Mouse (Mus musculus): ENCODE results near the gene Cpt1b. TPM values are rescaled to one million over a fixed set of nuclear protein-coding genes. Genes with fewer than 3 reads are reported as not detected.

Gene Cpt1b
- total RNA-seq, 4 experiments from 2014 or later: 1.5 to 3.7 (median 2.8) TPM

- DNase-seq (ENCODE audit: low spot score in 2 of 2): no peak
Observed at GRCm38 (mm10) chr15:89384617-89385016, 41.0 kb downstream of the Cpt1b start, which contains the start of gene Klhdc7b. TSS of gene Klhdc7b (plus strand) at chr15:89384917.

GRCm38 (mm10) chr15:89379429-89379828 lies 46.2 kb downstream of the Cpt1b start:
- DNase-seq (ENCODE audit: low spot score in 2 of 2): no peak

DNA sequence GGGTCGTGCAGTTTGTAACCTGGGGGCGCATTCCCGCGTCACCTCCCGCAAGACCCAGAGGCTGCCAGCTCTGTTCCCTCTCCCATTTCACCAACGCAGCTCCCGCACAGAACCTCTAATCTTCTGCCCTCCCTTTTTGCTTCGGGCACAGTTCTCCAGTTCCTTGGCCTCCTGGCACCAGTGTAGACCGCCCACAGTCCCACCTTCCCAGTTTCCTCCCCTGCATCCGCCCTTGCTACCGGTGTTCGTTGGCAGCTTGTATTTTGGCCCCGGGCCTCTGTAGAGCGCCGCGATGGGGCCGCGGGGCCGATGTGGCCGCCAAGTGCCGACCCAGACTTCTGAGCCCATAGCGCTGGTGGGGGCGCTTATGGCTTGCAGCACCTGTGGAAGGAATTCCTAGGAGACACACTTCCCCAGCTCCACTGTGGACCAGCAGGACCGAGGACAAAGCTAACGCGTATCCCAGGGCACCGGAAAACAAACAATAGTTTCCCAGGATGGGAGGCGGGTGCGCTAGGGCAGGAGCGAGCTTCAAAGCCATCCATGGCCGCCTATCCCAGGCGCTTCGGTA lies 46.7 kb downstream of the Cpt1b start, which contains the start of gene Odf3b:
TSS of gene Odf3b (minus strand) at position 452 of the 571 bp plus-strand sequence.
- DNase-seq (ENCODE audit: low spot score in 2 of 2): no peak

GRCm38 (mm10) chr15:89377938-89378828 lies 47.5 kb downstream of the Cpt1b start:
- no peak for DNase-seq (ENCODE audit: low spot score in 2 of 2)

GRCm38 (mm10) chr15:89377362-89377761 lies 48.3 kb downstream of the Cpt1b start:
- DNase-seq (ENCODE audit: low spot score in 2 of 2): no peak

- DNase-seq (ENCODE audit: low spot score in 2 of 2): no peak
Observed at GRCm38 (mm10) chr15:89376957-89377356, 48.7 kb downstream of the Cpt1b start, which contains the start of gene Tymp. TSS of gene Tymp (minus strand) at chr15:89377039.

GRCm38 (mm10) chr15:89376040-89376439 lies 49.6 kb downstream of the Cpt1b start:
- DNase-seq (ENCODE audit: low spot score in 2 of 2): no peak

DNA sequence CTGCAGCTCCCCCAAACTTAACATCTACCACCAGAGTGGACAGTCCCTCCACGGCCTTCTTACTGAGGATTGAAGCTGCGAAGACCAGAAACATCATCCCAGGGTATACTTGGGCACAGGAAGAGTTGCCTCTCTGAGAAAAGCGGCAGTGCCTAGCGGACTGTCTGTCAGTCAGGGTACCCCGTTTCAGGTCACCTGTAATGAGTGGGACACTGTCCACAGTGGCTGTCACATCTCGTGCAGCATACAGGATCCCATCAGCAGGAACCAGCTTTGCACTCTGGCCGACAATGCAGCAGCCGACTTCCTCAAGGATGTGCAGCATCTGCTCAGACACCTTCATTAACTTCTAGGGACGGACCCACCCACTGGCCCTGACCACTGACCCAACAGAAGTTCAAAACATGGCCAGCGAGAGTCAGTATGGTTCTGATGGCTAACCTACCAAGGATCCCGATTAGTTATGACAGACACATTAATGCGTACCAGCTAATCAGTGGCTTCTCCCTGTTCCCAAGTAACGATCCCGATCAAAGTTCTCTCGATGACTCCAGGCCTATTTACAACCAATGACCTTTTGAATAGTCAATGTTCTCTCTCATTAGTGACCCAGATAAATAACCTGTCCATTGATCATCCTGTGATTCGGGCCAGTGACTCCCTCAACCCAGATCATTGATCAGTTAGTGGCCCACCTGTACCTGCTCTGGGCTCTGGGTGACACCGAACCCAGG lies 50.7 kb downstream of the Cpt1b start:
- no peak for DNase-seq (ENCODE audit: low spot score in 2 of 2)

- no peak for DNase-seq (ENCODE audit: low spot score in 2 of 2)
Observed at GRCm38 (mm10) chr15:89374340-89374739, 51.3 kb downstream of the Cpt1b start.

- DNase-seq (ENCODE audit: low spot score in 2 of 2): peak; percentile 89 to 94
Observed at GRCm38 (mm10) chr15:89373762-89374248, 51.9 kb downstream of the Cpt1b start, which contains the start of gene Sco2. TSS of gene Sco2 (minus strand) at chr15:89373846.

DNA sequence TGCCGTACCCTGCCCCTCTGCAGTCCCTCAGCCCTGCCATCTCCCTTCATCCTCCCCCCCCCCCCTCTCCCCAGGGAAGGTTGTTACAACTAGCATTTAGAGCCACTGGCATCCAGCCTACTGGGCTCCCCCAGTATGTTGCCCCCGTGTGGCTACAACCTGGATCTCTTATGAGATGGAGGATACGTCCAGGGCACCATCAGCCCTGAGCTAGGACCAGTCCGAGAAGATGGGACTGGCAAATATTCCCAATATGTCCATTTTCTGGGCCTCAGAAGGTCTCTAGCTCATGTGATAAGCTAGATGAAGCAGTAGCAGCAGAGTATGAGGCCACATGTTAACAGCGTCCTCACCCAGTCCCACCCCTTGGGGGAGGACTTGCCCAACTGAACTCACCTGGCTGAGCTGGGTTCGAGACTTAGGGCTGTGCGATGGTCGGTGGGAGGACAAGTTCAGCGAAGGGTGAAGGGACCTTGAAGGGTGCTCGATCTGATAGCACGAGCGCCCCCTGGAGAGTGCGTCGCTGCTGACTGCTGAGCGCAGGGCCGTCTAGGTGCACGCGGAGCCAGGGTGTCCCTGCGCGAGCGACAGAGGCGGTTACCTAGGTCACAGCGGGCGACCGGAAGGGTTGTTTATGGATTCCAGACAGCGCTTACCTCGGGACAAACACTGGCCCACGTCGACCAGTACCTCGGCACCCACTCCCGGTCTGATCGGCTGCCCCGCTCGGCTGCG lies 52.5 kb downstream of the Cpt1b start:
- DNase-seq (ENCODE audit: low spot score in 2 of 2): peak; percentile 67 to 85

- no peak for DNase-seq (ENCODE audit: low spot score in 2 of 2)
Observed at GRCm38 (mm10) chr15:89372536-89372935, 53.1 kb downstream of the Cpt1b start.

DNA sequence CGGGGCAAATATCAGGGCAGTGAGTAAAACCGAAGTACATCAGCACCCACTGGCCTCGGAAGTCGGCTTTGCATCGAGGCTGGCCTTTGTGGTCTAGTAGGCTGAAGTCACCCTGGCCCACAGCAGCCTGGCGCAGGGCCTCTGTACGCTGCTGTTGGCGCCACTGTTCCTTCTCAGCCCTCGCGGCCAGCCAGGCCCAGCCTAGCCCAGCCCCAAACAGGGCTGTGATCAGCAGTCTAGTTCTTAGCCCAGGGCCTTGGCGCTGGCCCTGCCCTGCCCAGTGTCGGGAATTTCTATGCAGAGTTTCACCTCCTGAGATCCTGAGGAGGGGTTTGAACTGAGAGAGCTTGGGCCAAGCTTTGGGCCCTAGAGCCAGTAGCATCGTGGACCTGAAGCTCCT lies 53.6 kb downstream of the Cpt1b start:
- no peak for DNase-seq (ENCODE audit: low spot score in 2 of 2)

Other genes starting within 250 kb of the Cpt1b start
- gene Plxnb2, start 245.1 kb downstream of the Cpt1b start, total RNA-seq (2022): 10 to 100 TPM; 54.0 to 78.5 (median 67.5) TPM
- 10 to 100 TPM; 38.9 to 52.1 (median 45.1) TPM for gene Dennd6b, start 229.4 kb downstream of the Cpt1b start, total RNA-seq (2022)
- gene Ppp6r2, start 214.3 kb downstream of the Cpt1b start, total RNA-seq (2022): 100 to 1,000 TPM; 147 to 171 (median 157) TPM
- 100 to 1,000 TPM; 317 to 349 (median 325) TPM for gene Sbf1, start 110.6 kb downstream of the Cpt1b start, total RNA-seq (2022)
- gene Adm2, start 103.1 kb downstream of the Cpt1b start, total RNA-seq (2022): not detected
- gene Miox, start 91.5 kb downstream of the Cpt1b start, total RNA-seq (2022): not detected
- 10 to 100 TPM; 17.7 to 25.3 (median 21.2) TPM for gene Lmf2, start 70.2 kb downstream of the Cpt1b start, total RNA-seq (2022)
- gene Ncaph2, start 70.1 kb downstream of the Cpt1b start, total RNA-seq (2022): 100 to 1,000 TPM in 2 of 4 experiments, 10 to 100 TPM in 2; 92.2 to 107 (median 97.7) TPM
- gene Sco2, start 52.0 kb downstream of the Cpt1b start, total RNA-seq (2022): 10 to 100 TPM; 29.5 to 34.5 (median 33.1) TPM
- 1 to 10 TPM in 3 of 4 experiments, under 1 TPM in 1; 0.76 to 1.6 (median 1.2) TPM for gene Tymp, start 48.8 kb downstream of the Cpt1b start, total RNA-seq (2022)
- 1 to 10 TPM; 3.2 to 6.7 (median 3.9) TPM for gene Odf3b, start 46.6 kb downstream of the Cpt1b start, total RNA-seq (2022)
- gene Klhdc7b, start 40.9 kb downstream of the Cpt1b start, total RNA-seq (2022): 1 to 10 TPM in 1 of 4 experiments, under 1 TPM in 3; 0.31 to 1.7 (median 0.48) TPM
- gene Syce3, start 15.4 kb downstream of the Cpt1b start, total RNA-seq (2022): not detected
- 1 to 10 TPM; 2.6 to 3.4 (median 3.2) TPM for gene C730034F03Rik, start 3.7 kb upstream of the Cpt1b start, total RNA-seq (2022)
- not detected for gene Gm44502, start 3.8 kb upstream of the Cpt1b start, total RNA-seq (2022)
- gene Chkb, start 4.0 kb upstream of the Cpt1b start, total RNA-seq (2022): 10 to 100 TPM; 42.9 to 50.3 (median 46.2) TPM
- gene Mapk8ip2, start 28.1 kb upstream of the Cpt1b start, total RNA-seq (2022): 100 to 1,000 TPM; 249 to 297 (median 274) TPM
- 10 to 100 TPM; 30.9 to 38.1 (median 33.3) TPM for gene Arsa, start 51.6 kb upstream of the Cpt1b start, total RNA-seq (2022)
- 100 to 1,000 TPM; 208 to 231 (median 223) TPM for gene Shank3, start 73.8 kb upstream of the Cpt1b start, total RNA-seq (2022)
- gene Acr, start 142.5 kb upstream of the Cpt1b start, total RNA-seq (2022): 1 to 10 TPM in 3 of 4 experiments, under 1 TPM in 1; 0.95 to 2.1 (median 1.4) TPM
- gene Rabl2, start 166.1 kb upstream of the Cpt1b start, total RNA-seq (2022): 10 to 100 TPM; 27.2 to 41.2 (median 32.7) TPM